Mouse (Mus musculus): ENCODE measurements around the gene Pdxp. TPM values are rescaled to one million over a fixed set of nuclear protein-coding genes. Genes with fewer than 3 reads are reported as not detected.

Pdxp gene
- polyA plus RNA-seq, 1 experiment from 2014 or later: 46.3 TPM

DNA sequence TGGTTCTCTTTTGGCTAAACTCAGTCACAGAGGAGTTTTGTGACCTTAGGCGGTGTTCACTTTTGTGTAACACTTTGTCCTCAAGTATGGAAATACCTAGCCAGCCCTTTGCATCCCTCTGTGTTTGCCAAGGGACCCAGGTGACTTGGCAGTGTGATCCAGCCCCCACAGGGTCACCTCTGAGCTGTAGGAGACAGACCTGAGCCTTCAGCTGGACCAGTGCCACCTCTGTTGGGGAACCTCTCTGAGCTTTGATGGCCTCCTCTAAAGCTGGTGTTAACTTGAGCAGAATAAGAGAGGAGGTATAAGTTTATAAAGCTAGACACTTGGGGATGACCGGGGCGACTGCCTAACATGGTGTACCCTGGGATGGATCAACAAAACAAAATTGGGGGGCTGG, 35.2 kb downstream of the Pdxp start:
- peaks cover 14% of the 10 kb centered on the region for H3K27me3 ChIP-seq
- peaks cover 18% of the 10 kb centered on the region for H3K4me1 ChIP-seq
- no peak for ATAC-seq (ENCODE audit: low FRiP score, low read depth)
- 93% methylated on average over 3 of the region's 3 CpGs for WGBS
- no peak overlapping the region for H3K9ac ChIP-seq (replicated peaks)
- peaks cover 19% of the 10 kb centered on the region for H3K36me3 ChIP-seq
- H3K4me2 ChIP-seq (replicated peaks): peak overlapping the region; percentile 73
- no peaks in the 10 kb centered on the region for H3K9me3 ChIP-seq
- H3K4me3 ChIP-seq: peak overlapping the region; percentile 59; the same call in 1 of the 2 replicates
- no peak overlapping the region for H3K27ac ChIP-seq (replicated peaks)

DNA sequence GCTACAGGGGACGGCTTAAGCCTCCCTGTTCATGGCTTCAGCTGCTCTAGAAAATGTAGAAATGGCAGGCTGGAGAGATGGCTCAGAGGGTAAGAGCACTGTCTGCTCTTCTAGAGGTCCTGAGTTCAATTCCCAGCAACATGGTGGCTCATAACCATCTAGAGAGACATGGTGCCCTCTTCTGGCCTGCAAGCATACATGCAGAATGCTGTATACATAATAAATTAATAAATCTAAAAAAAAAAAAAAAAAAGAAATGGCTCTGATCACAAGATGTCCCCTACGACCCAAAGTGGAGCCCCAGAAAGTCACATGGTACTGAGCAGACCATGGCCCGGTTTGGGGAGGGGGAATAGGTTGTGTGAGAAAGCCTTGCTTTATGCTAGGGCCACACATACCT, 41.9 kb downstream of the Pdxp start:
- Histone ChIP-seq H3K9me3 (no peaks in the 10 kb centered on the region), H3K9ac (replicated peaks) (no peak overlapping the region), H3K4me3 (no peak overlapping the region), H3K4me2 (replicated peaks) (no peak overlapping the region), H3K4me1 (no peaks in the 10 kb centered on the region), H3K27me3 (no peaks in the 10 kb centered on the region), H3K36me3 (peaks cover 49% of the 10 kb centered on the region), H3K27ac (replicated peaks) (no peak overlapping the region)
- 87% methylated on average over 3 of the region's 3 CpGs for WGBS
- ATAC-seq (ENCODE audit: low FRiP score, low read depth): no peak

DNA sequence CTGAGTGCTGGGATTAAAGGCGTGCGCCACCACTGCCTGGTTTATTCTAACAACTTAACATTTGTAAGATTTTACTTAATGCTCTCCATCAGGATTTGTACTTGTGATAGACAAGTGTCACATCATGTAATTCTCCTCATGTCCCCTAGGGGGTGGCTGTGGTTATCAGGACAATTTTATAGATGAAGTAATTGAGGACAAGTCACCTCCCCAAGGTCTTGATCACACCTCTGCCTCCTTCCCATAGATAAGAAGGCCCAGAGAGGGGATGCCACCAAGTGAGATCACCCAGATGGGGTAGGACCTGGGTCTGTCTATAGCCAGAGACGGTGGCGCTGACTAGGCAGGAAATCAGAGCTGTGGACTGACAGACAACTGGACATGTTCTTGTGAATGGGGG, 42.6 kb downstream of the Pdxp start:
- Histone ChIP-seq H3K9me3 (no peaks in the 10 kb centered on the region), H3K9ac (replicated peaks) (no peak overlapping the region), H3K27ac (replicated peaks) (no peak overlapping the region), H3K27me3 (no peaks in the 10 kb centered on the region), H3K4me3 (no peak overlapping the region), H3K4me2 (replicated peaks) (no peak overlapping the region), H3K36me3 (peaks cover 56% of the 10 kb centered on the region), H3K4me1 (no peaks in the 10 kb centered on the region)
- 89% methylated on average over 4 of the region's 4 CpGs for WGBS
- ATAC-seq (ENCODE audit: low FRiP score, low read depth): no peak

- Histone ChIP-seq H3K9me3 (no peaks in the 10 kb centered on the region), H3K36me3 (peaks cover 62% of the 10 kb centered on the region), H3K27me3 (no peaks in the 10 kb centered on the region), H3K9ac (replicated peaks) (no peak overlapping the region), H3K27ac (replicated peaks) (no peak overlapping the region), H3K4me3 (no peak overlapping the region), H3K4me2 (replicated peaks) (no peak overlapping the region), H3K4me1 (no peaks in the 10 kb centered on the region)
- WGBS: 86% methylated on average over 15 of the region's 15 CpGs
- no peak for ATAC-seq (ENCODE audit: low FRiP score, low read depth)
Measured at GRCm38 (mm10) chr15:78957021-78957420, 43.3 kb downstream of the Pdxp start.

DNA sequence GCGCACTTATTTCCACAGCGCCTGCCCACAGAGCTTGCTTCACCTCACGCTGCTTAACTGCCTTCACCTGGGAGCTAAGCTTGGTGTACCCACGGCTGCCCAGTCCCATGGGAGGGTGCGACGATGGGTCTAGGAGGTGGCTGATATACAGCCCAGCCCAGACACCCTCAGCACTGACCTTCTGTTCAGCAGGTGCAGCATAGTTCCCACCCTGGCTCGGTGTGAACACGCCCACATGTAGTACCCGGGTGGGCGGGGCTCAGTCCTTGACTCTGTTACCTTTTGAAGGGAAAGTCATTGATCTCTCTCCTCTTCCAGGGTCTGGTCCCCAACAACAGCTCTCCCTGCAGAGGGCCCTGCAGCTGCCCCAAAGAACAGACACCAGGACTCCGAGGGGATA, 45.8 kb downstream of the Pdxp start:
- Histone ChIP-seq H3K9ac (replicated peaks) (no peak overlapping the region), H3K4me2 (replicated peaks) (no peak overlapping the region), H3K27ac (replicated peaks) (no peak overlapping the region), H3K27me3 (no peaks in the 10 kb centered on the region), H3K4me3 (no peak overlapping the region), H3K36me3 (peaks cover 50% of the 10 kb centered on the region), H3K4me1 (peaks cover 9% of the 10 kb centered on the region), H3K9me3 (no peaks in the 10 kb centered on the region)
- 94% methylated on average over 11 of the region's 11 CpGs for WGBS
- no peak for ATAC-seq (ENCODE audit: low FRiP score, low read depth)

DNA sequence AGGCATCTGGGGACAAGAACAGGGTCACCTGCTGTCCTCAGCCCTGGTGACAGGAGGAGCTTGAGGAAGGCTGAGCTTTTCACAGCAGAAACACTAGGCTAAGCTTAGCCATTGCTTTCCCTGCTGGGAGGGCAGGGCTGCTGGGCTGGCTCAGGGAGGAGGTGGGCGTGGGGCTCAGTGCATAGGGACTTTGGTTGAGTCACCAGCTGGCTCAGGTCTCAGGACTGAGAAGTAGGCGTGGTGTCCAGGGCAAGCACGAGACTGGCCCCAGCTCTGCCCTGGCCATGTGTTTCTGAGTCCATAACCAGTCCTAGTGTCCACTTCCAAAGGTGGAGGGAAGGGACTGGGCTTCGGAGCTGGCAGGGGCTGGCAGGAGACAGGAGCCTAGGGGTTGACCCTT, 46.4 kb downstream of the Pdxp start:
- 95% methylated on average over 4 of the region's 4 CpGs for WGBS
- H3K9me3 ChIP-seq: no peaks in the 10 kb centered on the region
- H3K27me3 ChIP-seq: no peaks in the 10 kb centered on the region
- no peak for ATAC-seq (ENCODE audit: low FRiP score, low read depth)
- H3K4me1 ChIP-seq: peaks cover 9% of the 10 kb centered on the region
- H3K4me3 ChIP-seq: no peak overlapping the region
- no peak overlapping the region for H3K27ac ChIP-seq (replicated peaks)
- H3K36me3 ChIP-seq: peaks cover 51% of the 10 kb centered on the region
- no peak overlapping the region for H3K9ac ChIP-seq (replicated peaks)
- H3K4me2 ChIP-seq (replicated peaks): no peak overlapping the region

DNA sequence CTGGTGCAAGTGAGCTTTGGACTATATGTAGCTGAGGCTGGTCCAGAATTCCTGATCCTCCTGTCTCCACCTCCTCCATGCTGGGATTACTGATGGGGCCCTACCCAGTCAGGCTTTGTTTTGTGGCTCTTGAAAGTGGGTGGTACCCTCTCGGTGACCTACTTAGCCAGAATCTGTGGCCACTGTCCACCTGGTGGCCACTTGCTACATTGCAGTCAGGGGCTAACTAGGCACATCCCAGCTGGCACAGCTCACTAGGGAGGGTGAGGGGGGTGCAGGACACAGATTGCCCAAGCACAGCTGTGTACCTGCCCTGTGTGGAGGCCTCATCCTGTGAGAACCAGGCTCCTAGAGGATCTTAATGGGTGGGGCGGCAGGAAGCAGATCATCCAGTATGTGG, 49.2 kb downstream of the Pdxp start:
- Histone ChIP-seq H3K27ac (replicated peaks) (no peak overlapping the region), H3K9ac (replicated peaks) (no peak overlapping the region), H3K4me3 (no peak overlapping the region), H3K9me3 (no peaks in the 10 kb centered on the region), H3K4me2 (replicated peaks) (no peak overlapping the region), H3K36me3 (peaks cover 68% of the 10 kb centered on the region), H3K4me1 (peaks cover 9% of the 10 kb centered on the region), H3K27me3 (no peaks in the 10 kb centered on the region)
- 33% methylated on average over 2 of the region's 2 CpGs for WGBS
- peak; percentile 44; the same call in 1 of the 2 replicates for ATAC-seq (ENCODE audit: low FRiP score, low read depth)

Small RNA genes within 50 kb of the gene (microRNA-seq; reads per million reads assigned to microRNA genes)
- 0.70 reads per million for gene Mir6955

Other genes starting within 250 kb of the Pdxp start
- 0.88 and 2.2 TPM in 2 replicates for gene Elfn2, start 195.1 kb upstream of the Pdxp start, polyA plus RNA-seq (2016; fragmentation: Nextera tagmentation; extraction: Ambion mirVana)
- 119 and 137 TPM in 2 replicates for gene Mfng, start 140.4 kb upstream of the Pdxp start, polyA plus RNA-seq (2016; fragmentation: Nextera tagmentation; extraction: Ambion mirVana)
- gene Card10, start 110.9 kb upstream of the Pdxp start, polyA plus RNA-seq (2016; fragmentation: Nextera tagmentation; extraction: Ambion mirVana): 2.3 and 2.6 TPM in 2 replicates
- 11.5 and 11.9 TPM in 2 replicates for gene Cdc42ep1, start 71.3 kb upstream of the Pdxp start, polyA plus RNA-seq (2016; fragmentation: Nextera tagmentation; extraction: Ambion mirVana)
- gene Lgals2, start 58.4 kb upstream of the Pdxp start, polyA plus RNA-seq (2016; fragmentation: Nextera tagmentation; extraction: Ambion mirVana): 0.56 TPM in 1 of 2 replicates, not detected in the other
- 50.9 and 52.7 TPM in 2 replicates for gene Gga1, start 36.7 kb upstream of the Pdxp start, polyA plus RNA-seq (2016; fragmentation: Nextera tagmentation; extraction: Ambion mirVana)
- gene Gm49510, start 14.3 kb upstream of the Pdxp start, polyA plus RNA-seq (2016; fragmentation: Nextera tagmentation; extraction: Ambion mirVana): 0.10 TPM in 1 of 2 replicates, not detected in the other
- 8.2 and 9.3 TPM in 2 replicates for gene Sh3bp1, start 14.2 kb upstream of the Pdxp start, polyA plus RNA-seq (2016; fragmentation: Nextera tagmentation; extraction: Ambion mirVana)
- gene Lgals1, start 12.8 kb downstream of the Pdxp start, polyA plus RNA-seq (2016; fragmentation: Nextera tagmentation; extraction: Ambion mirVana): 346 and 420 TPM in 2 replicates
- gene Nol12, start 21.0 kb downstream of the Pdxp start, polyA plus RNA-seq (2016; fragmentation: Nextera tagmentation; extraction: Ambion mirVana): 50.2 and 59.6 TPM in 2 replicates
- 40.0 and 45.0 TPM in 2 replicates for gene Triobp, start 33.8 kb downstream of the Pdxp start, polyA plus RNA-seq (2016; fragmentation: Nextera tagmentation; extraction: Ambion mirVana)
- 547 and 575 TPM in 2 replicates for gene H1f0, start 114.5 kb downstream of the Pdxp start, polyA plus RNA-seq (2016; fragmentation: Nextera tagmentation; extraction: Ambion mirVana)
- not detected in 2 replicates for gene Galr3, start 128.0 kb downstream of the Pdxp start, polyA plus RNA-seq (2016; fragmentation: Nextera tagmentation; extraction: Ambion mirVana)
- gene Ankrd54, start 149.0 kb downstream of the Pdxp start, polyA plus RNA-seq (2016; fragmentation: Nextera tagmentation; extraction: Ambion mirVana): 64.0 and 67.5 TPM in 2 replicates
- gene Eif3l, start 161.3 kb downstream of the Pdxp start, polyA plus RNA-seq (2016; fragmentation: Nextera tagmentation; extraction: Ambion mirVana): 198 and 202 TPM in 2 replicates
- 11.4 and 11.5 TPM in 2 replicates for gene Micall1, start 195.0 kb downstream of the Pdxp start, polyA plus RNA-seq (2016; fragmentation: Nextera tagmentation; extraction: Ambion mirVana)
- gene Polr2f, start 227.1 kb downstream of the Pdxp start, polyA plus RNA-seq (2016; fragmentation: Nextera tagmentation; extraction: Ambion mirVana): 314 and 327 TPM in 2 replicates
- 9.7 and 11.9 TPM in 2 replicates for gene 1700088E04Rik, start 227.3 kb downstream of the Pdxp start, polyA plus RNA-seq (2016; fragmentation: Nextera tagmentation; extraction: Ambion mirVana)

Measured in midbrain, embryonic 12.5 days (tissue).